ENCODE assay signal across 23 mouse cellular contexts in the genomic region with DNA sequence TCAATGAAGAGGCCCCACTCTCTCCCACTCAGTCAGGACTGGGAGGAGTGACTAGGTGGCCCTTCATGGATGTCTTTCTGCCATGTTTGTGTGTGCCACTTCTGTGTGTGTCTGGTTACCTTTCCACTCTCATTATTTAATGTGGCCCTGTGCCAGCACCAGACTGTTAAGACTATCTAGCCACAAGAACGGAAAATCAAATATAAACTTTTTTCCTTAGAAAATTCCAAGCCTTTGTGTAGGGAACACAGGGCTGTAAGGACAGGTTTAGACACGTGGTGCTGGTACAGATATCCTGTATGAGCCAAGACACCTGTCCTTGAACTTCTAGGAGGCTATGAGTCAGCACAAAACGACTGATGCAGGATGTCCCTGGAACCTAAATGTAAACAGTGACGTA.
A peak's percentile ranks its signal among the peaks of the same experiment; 100 is the strongest.
DNase-seq lines count a peak whose midpoint lies in the region; ATAC-seq and TF ChIP-seq lines count a peak whose summit lies in the region.
"Had no signal": no experiment of that assay in that cellular context is flagged by ENCODE, and none has a peak within 500 bp of the region (broad histone marks: within the 10 kb centered on the region; RNA-seq: fewer than 3 reads in every experiment).

No protein-coding gene starts in this region.

- H3K27ac ChIP-seq in lung, postnatal 0 days (ENCODE audit: low read length): no peak overlapping the region
- H3K27ac ChIP-seq in stomach, postnatal 0 days (replicated peaks): no peak overlapping the region
- H3K27ac ChIP-seq: embryonic facial prominence, embryonic 15.5 days; hindbrain, embryonic 10.5 days; intestine, embryonic 15.5 days; liver, embryonic 15.5 days; midbrain, embryonic 12.5 days; neural tube, embryonic 15.5 days had no signal

- peak; percentile 23 for DNase-seq in adrenal gland, adult 2 months
- DNase-seq in adrenal gland, adult 18-20 months (ENCODE audit: low spot score in 2 of 2): no peak
- DNase-seq in lung, adult 18-20 months: peak; percentile 12 to 27
- no peak for DNase-seq in lung, postnatal 14 days
- peak; percentile 49 for DNase-seq in lung, postnatal 0 days (ENCODE audit: low spot score)
- DNase-seq in stomach, postnatal 0 days (ENCODE audit: low spot score): peak; percentile 64
- no peak for DNase-seq in right cerebral cortex, adult 2 months (ENCODE audit: low spot score in 2 of 2)
- DNase-seq: cerebellum, adult 8-10 months; cerebellum, postnatal 36 days; embryo, embryonic 11 days; kidney, postnatal 25 days; thymus, adult 18-20 months; thymus, postnatal 36 days had no signal

- 0 out of 2 replicates have a peak, but pooled peaks have one; percentile 31 for TF ChIP-seq EP300 in lung, postnatal 0 days (IDR thresholded peaks at IDR 0.05)
- TF ChIP-seq EP300 in stomach, postnatal 0 days (optimal IDR thresholded peaks at IDR 0.05): no peak

- ATAC-seq in lung, postnatal 0 days: peak; percentile 65; the same call in 1 of the 2 replicates
- ATAC-seq in stomach, postnatal 0 days (ENCODE audit: low FRiP score, low TSS enrichment): peak; percentile 89
- ATAC-seq: CD4-positive, CD25-positive, alpha-beta regulatory T cell, adult 4 months; forebrain, embryonic 14.5 days; hindbrain, embryonic 16.5 days; intestine, embryonic 15.5 days had no signal

- H3K4me2 ChIP-seq in lung, postnatal 0 days (replicated peaks; ENCODE audit: low read depth, low read length): no peak overlapping the region
- H3K4me2 ChIP-seq in stomach, postnatal 0 days (replicated peaks; ENCODE audit: low read depth): no peak overlapping the region
- H3K4me2 ChIP-seq: embryonic facial prominence, embryonic 15.5 days; heart, embryonic 11.5 days; intestine, embryonic 15.5 days; liver, embryonic 15.5 days; midbrain, embryonic 12.5 days; neural tube, embryonic 15.5 days had no signal

- no peak overlapping the region for H3K9ac ChIP-seq in lung, postnatal 0 days (replicated peaks; ENCODE audit: low read depth)
- no peak overlapping the region for H3K9ac ChIP-seq in stomach, postnatal 0 days (ENCODE audit: low read length)
- H3K9ac ChIP-seq: embryonic facial prominence, embryonic 15.5 days; intestine, embryonic 15.5 days; liver, embryonic 15.5 days; midbrain, embryonic 12.5 days; neural tube, embryonic 15.5 days had no signal

- no peaks in the 10 kb centered on the region for H3K4me1 ChIP-seq in lung, postnatal 0 days (ENCODE audit: insufficient read depth, low read depth, low read length)
- no peaks in the 10 kb centered on the region for H3K4me1 ChIP-seq in stomach, postnatal 0 days (replicated peaks; ENCODE audit: control insufficient read depth, insufficient read depth)
- H3K4me1 ChIP-seq: embryonic facial prominence, embryonic 15.5 days; hindbrain, embryonic 10.5 days; intestine, embryonic 15.5 days; liver, embryonic 15.5 days; midbrain, embryonic 12.5 days; neural tube, embryonic 15.5 days had no signal

- no peaks in the 10 kb centered on the region for H3K36me3 ChIP-seq in lung, postnatal 0 days (ENCODE audit: insufficient read depth, low read length)
- no peaks in the 10 kb centered on the region for H3K36me3 ChIP-seq in stomach, postnatal 0 days (ENCODE audit: control insufficient read depth, insufficient read depth, low read length)
- H3K36me3 ChIP-seq: embryonic facial prominence, embryonic 15.5 days; hindbrain, embryonic 10.5 days; intestine, embryonic 15.5 days; liver, embryonic 15.5 days; midbrain, embryonic 12.5 days; neural tube, embryonic 15.5 days had no signal

- no peaks in the 10 kb centered on the region for H3K9me3 ChIP-seq in lung, postnatal 0 days (ENCODE audit: low read length)
- no peaks in the 10 kb centered on the region for H3K9me3 ChIP-seq in stomach, postnatal 0 days (ENCODE audit: control insufficient read depth, low read length)
- H3K9me3 ChIP-seq: embryonic facial prominence, embryonic 15.5 days; intestine, embryonic 15.5 days; liver, embryonic 15.5 days; midbrain, embryonic 12.5 days; neural tube, embryonic 15.5 days had no signal

- no peak for TF ChIP-seq CTCF in lung, postnatal 0 days (IDR thresholded peaks at IDR 0.05)
- no peak for TF ChIP-seq CTCF in stomach, postnatal 0 days (IDR thresholded peaks at IDR 0.05; ENCODE audit: low read depth)

- WGBS in lung, postnatal 0 days: 18% methylated on average over 4 of the region's 4 CpGs
- 20% methylated on average over 4 of the region's 4 CpGs for WGBS in stomach, postnatal 0 days

- no peak overlapping the region for H3K4me3 ChIP-seq in lung, postnatal 0 days (ENCODE audit: low read depth, low read length)
- no peak overlapping the region for H3K4me3 ChIP-seq in stomach, postnatal 0 days (ENCODE audit: low read depth, low read length)
- H3K4me3 ChIP-seq: embryonic facial prominence, embryonic 15.5 days; hindbrain, embryonic 10.5 days; intestine, embryonic 15.5 days; liver, embryonic 15.5 days; midbrain, embryonic 12.5 days; neural tube, embryonic 15.5 days had no signal

- no peaks in the 10 kb centered on the region for H3K27me3 ChIP-seq in lung, postnatal 0 days (replicated peaks; ENCODE audit: insufficient read depth, low read length)
- no peaks in the 10 kb centered on the region for H3K27me3 ChIP-seq in stomach, postnatal 0 days (ENCODE audit: control insufficient read depth, insufficient read depth, low read length)
- H3K27me3 ChIP-seq: embryonic facial prominence, embryonic 15.5 days; intestine, embryonic 15.5 days; liver, embryonic 15.5 days; neural tube, embryonic 15.5 days had no signal

Comparison
In these comparisons a context has a peak if more than half of its experiments do, and no peak if none do; other contexts are left out.
1. DNase-seq: peak in adrenal gland, adult 2 months (single experiment), lung, adult 18-20 months (2 of 2), lung, postnatal 0 days (single experiment) and stomach, postnatal 0 days (single experiment); none in adrenal gland, adult 18-20 months (0 of 2), lung, postnatal 14 days (single experiment) and right cerebral cortex, adult 2 months (0 of 2).